Mouse (Mus musculus): Measurements from ENCODE around the gene Tnik.

- TF ChIP-seq CTCF (IDR thresholded peaks at IDR 0.05; ENCODE audit: borderline replicate concordance, control insufficient read depth, extremely low read depth, insufficient read depth, low read length, poor library complexity) (no peak), POLR2A (IDR thresholded peaks at IDR 0.05; ENCODE audit: control insufficient read depth, extremely low read depth, insufficient read depth, low read length, poor library complexity) (no peak)
Observed at GRCm38 (mm10) chr3:28232885-28233284, 30.1 kb upstream of the Tnik start.

Data from thymus, adult 2 months (tissue).